Mouse (Mus musculus) C2C12 (cell line): ENCODE data around the gene Top2a.

Experiments
- CTCF ChIP-seq: IDR thresholded peaks from one replicate; pipeline ENCODE4 v1.5.1; 2011; ENCODE audit not compliant: control insufficient read depth, insufficient read depth, insufficient read length
- FOSL1 ChIP-seq: IDR thresholded peaks from one replicate; pipeline ENCODE4 v1.8.0; 2011; ENCODE audit warnings: mild to moderate bottlenecking, low read length; ENCODE audit not compliant: poor library complexity, insufficient read depth, severe bottlenecking
- MAX ChIP-seq: IDR thresholded peaks from one replicate; pipeline ENCODE4 v1.6.1; 2011; ENCODE audit warnings: mild to moderate bottlenecking, control low read depth
- MYOD1 ChIP-seq: IDR thresholded peaks from one replicate; pipeline ENCODE4 v1.6.1; 2011; ENCODE audit warnings: low read depth; ENCODE audit not compliant: control insufficient read depth, insufficient read length
- USF1 ChIP-seq: IDR thresholded peaks from one replicate; pipeline ENCODE4 v1.6.1; 2011; ENCODE audit warnings: low read depth, mild to moderate bottlenecking, control low read depth, moderate library complexity

GRCm38 (mm10) chr11:98951026-98951906 is 72.7 kb downstream of the Top2a start:
- TF ChIP-seq MAX (no peak), CTCF (no peak), MYOD1 (no peak), FOSL1 (no peak), USF1 (no peak)
